Mouse (Mus musculus): ENCODE measurements around the gene Fmod.

The Fmod gene

DNA sequence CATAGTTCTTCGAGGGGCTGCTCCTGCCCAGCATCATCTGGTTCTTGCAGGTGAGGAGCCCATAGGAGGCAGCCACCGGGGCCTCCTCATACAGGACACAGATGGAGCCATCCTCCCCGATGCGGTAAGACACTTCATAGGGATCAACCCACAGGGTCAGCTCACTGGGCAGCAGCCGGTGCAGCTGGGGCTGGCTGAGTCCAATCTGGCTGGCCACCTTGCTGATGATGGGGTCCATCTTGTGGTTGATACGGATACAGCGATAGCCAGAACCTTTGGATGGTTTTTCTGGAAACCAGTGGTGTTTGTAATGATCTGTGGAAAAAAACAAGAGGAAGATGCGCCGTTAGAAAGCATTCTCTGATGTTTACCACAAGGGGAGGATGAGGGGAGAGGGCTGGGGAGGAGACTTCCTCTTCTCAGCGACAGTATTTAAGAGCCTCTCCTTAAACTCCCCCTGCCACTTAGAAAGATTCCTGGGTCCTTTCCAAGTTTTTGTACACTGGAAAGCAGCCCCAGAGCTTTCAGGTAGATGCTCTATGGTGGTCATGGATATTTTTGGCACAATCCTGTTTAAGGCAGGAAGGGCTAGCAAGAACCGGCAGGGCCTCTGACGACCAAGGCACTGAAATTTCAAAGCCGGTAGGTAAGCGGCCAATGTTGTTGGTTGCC is 40.5 kb downstream of the Fmod start:
- peak; percentile 69 for DNase-seq (ENCODE audit: low spot score)

DNA sequence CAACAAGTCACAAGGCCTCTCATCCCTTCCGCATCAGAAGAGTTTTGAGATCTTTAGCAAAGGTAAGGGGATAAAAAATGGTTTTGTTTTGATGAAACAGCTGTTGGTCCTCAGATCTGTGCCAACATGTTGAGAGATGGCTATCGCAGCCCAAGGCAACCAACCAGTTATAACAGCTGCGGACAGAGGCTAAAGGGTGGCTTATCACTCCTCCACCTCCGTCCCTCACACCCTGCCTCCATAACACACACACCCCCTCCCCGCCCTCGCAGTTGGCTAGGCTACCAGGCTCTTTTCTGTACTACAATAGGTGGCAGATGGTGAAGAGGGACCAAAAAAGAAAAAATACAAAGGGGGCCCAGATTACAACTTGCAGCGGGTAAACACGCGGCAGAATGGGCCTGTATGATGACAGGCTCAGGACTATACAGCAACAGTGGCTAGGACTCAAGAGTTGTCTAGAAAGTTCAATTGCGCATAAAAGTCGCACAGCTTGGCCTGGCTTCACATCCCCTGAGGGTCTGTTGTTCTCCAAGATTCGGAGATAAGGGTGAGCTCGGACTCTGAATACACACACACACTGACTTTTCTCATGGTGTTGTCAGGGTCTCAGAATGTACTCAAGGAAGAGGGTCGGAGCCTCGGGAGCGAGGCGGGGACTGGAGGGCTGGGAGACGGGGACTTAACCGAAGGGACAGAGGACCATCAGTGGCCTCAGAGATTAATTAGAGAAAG is 41.2 kb downstream of the Fmod start:
- no peak for DNase-seq (ENCODE audit: low spot score)

DNA sequence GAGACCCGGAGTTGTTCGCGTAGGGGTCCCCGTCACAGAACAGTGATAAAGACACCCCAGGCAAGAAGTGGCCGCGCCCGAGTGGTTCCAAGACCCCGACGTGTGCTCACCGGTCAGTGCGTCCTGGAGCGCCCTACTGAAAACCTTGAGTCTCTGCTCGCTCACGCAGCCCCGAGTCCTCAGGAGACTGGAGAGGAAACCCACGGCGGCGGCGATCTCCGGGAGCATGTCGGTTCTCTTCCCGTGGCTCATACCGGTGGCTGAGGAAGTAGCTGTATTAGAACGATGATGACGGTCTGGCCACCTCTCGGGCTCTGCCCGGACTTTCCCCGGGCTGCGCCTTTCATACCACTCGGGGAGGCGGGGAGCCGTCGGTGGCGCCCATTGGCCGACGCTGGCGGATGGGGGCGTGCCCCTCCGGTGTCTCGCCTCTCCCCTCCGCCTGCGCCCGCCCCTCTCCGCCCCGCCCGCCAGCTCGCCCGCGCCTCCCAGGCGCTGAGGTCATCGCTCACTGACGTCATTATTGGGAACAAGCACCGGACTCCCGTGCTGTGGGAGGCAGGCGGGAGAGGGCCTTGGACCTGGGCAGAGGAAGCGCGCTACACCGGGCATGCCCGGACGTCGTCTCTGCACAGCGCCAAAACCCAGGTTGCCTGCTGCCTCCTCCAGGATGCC is 41.9 kb downstream of the Fmod start, which contains the start of gene Btg2:
Gene Btg2 (minus strand): TSS at position 319 of the 675 bp plus-strand sequence.
- DNase-seq (ENCODE audit: low spot score), result peak; percentile 97

DNA sequence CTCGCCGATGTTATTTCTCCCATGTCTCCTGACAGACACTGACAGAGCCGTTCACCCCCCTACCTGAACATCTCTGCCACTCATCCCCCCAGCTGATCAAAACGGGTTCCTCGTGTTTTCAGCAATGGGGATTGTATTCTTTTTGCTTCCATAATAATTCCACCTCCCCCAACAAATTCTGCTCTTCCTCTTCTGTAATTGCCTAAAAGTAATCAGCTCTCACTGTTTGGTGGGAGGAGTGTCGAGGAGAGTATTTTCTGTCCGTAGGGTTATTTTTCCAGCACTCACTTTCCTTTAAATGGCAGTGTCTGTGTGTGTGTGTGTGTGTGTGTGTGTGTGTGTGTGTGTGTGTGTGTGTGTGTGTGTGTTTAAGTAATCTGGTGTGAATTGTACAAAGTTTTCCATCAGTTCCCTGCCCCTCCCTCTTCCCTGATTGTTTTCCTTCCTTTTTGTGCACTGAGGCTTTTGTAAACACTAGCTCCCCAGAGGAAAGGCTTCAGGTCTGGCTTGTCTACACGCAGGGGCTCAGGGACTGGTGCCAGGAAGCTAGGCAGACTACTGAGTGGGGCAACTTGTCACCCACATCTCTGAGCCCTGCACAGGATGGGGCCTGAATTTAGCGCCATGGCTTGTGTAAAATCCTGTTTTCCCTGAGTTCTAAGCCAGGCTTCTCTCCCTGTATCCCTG is 42.6 kb downstream of the Fmod start:
- DNase-seq (ENCODE audit: low spot score), result no peak

DNA sequence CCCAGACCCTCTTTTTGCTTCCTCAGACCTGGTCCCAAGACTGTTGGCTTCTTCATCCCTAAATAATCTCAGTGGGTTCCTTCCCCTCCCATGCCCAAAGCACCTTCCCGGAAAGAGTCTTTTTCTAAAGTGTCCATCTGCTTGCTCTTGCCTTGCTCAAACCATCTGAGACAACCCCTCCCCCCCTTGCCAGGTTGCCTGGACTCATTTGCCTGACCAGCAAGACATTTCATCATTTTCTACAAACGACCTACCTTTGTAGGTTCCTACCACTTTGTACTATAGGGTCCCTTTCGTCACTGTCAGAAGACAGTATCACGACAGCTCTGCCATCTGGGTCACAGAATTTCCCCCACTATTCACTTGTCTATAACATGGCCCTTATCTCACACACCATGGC is 43.4 kb downstream of the Fmod start:
- DNase-seq (ENCODE audit: low spot score), result no peak

DNA sequence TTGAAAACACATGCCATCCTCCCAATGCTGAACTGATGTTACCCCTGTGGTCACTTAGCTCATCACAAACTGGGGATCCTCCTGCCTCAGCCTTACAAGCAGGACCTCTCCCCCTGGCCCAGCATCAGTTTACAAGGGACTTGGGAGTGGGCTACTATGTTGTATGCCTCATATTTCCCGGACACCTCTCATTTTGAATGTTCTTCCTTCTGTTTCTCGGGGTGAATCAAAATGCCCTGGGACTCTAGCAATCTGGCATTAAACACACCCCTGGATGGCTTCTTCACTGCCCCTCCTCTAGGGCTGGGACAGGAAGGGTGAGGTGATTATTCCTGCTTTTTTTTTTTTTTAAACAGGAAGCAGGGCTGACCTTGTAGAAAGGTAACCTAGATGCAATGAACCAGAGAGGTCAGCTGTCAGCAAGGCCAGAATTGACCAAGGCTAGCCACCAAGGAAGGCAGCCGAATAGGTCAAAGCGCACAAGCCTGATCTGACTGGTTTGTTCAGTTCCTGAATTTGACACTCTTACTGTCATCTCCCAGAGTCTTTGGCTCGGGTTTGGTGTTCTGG is 43.9 kb downstream of the Fmod start:
- DNase-seq (ENCODE audit: low spot score), result no peak

DNA sequence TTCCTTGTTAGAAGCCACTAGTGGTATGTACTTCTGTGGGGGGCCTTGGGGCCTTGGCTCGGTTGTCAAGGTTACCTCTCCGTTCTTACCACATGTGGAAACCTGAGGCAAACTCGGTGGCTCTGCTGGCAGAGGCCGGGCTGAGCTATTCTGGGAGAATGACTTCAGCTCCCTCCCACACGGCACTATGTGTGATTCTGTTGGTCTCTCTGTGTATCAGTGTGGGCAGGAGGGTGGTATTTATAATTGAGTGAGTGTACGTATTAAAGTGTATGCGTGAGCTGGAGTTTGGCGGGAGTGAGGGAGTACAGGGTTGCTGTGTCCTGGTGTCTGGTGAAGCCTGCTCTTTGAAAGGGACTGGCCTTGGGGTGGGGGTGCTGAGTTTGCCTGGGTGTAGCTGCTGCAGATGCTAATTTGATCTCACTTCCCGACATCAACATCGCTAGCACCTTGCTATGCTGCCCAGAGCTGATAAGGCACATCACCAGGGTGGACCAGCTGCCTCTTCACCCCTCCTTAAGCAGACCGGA is 46.0 kb downstream of the Fmod start:
- DNase-seq (ENCODE audit: low spot score), result no peak

DNA sequence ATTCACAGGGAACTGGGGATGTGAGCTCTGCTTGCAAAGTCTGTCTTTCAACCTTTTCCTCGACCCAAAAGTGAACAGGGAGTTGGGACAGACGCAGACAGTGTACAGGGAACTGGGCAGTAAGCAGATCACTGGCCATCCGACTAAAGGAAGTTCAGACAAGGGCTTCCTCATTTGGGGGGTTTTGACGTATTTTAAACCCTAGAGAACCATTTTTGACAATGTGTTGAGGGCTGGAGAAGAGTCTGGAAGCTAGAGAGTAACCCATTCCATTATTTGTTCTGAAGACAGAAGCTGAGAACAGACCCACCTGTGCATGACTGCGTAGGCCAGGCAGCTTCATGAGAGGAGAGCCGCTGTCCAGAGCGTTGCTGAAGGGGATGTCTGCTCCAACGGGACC is 46.6 kb downstream of the Fmod start:
- no peak for DNase-seq (ENCODE audit: low spot score)

DNA sequence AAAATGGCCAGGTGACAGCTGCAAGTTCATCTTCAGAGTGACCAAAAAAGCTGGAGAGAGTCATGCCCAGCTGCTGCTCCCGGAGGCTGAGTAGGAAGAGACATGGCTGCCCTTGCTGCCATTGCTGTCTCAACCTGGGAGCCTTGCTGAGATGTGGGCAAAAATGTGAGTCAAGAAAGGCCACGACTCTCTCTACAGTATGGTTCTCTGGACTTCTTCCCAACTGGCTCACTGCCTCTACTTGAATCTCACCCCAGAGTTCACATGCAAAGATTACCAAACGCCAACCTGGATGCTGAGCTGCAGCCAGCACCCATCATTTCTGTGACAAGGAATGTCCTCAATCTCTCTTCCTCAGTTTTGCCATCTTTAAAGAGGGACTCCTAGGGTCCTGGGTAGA is 47.1 kb downstream of the Fmod start:
- no peak for DNase-seq (ENCODE audit: low spot score)

DNA sequence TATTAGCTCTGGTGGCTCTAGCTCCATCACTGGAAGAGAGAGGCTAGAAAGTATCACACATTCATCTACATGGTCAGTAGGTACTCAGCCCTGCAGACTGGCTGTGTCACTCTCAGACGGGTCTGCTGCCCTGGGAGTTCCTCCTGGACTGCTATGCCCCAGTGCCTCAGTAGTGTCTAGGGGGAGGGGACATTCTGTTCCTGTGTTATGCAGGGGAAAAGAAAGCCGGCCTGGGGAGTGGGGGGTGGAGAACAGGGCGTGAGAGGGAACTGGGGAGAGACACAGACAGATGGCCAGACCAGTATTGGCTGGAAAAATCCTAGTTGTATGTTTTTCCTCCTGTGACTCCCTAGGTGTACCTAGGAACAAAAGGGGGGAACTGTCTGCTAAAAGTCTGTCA is 49.0 kb downstream of the Fmod start:
- no peak for DNase-seq (ENCODE audit: low spot score)

DNA sequence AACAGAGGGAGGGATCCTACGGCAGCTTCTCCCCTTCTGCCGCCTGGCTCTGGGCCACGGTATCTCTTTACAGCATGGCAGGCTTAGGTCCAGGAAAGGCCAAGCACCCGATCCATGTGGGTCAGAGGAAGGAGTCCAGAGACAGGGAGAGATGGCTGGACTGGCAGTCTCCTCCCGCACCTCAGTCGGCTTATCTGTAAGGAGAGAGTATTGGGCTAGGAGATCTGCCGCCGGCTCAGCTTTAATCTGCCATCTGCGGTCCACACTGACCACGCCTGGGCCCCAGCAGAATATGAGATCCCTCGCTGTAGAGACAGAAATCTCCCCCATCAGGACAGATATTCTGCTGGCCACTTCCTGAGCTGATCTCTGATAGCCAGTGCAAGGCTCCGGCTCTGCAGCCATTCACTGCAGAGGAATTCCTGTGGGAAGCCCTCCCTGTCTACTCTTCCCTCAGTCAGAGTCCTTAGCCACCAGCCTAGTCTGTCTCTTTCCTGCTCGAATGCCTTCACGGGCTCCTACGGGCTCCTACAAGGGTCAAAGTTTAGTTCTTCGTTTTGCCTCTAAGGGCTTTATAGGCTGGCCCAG is 49.9 kb downstream of the Fmod start:
- DNase-seq (ENCODE audit: low spot score), result no peak

DNA sequence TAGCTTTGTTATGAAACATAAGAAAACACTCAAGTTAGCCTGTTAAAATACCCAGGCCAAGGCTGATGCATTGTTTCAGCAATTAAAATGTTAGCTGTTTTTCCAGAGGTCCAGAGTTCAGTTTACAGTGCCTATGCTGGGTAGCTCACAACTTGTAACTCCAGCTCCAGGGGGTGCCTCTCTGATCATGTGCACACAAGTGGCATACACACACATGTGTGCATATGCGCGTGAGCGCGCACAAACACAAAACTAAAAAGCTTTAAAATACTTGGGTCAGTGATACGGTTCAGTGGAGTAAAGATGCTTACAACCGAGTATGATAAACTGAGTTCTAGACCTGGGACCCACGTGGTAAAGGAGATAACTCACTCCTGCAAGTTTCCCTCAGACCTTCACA is 52.0 kb downstream of the Fmod start:
- DNase-seq (ENCODE audit: low spot score), result no peak

DNA sequence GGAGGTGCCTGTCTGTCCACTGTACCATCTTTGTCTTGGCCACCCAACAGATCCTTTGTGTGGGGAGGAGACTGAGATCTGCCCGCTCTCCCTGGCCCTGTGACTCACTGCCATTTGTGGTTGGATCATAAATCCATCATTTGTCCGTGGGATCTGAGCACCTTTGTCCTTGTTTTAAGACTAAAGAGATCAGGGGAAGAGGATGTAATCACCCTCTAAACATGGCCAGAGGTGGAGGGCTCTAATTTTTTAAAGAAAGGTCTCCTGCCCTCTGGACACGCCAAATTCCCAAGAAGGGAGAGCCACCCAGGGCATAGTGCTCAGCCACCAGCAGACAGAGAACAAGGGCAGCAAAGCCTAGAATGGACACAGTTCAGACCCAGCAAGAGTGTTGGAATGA is 54.8 kb downstream of the Fmod start:
- DNase-seq (ENCODE audit: low spot score), result no peak

DNA sequence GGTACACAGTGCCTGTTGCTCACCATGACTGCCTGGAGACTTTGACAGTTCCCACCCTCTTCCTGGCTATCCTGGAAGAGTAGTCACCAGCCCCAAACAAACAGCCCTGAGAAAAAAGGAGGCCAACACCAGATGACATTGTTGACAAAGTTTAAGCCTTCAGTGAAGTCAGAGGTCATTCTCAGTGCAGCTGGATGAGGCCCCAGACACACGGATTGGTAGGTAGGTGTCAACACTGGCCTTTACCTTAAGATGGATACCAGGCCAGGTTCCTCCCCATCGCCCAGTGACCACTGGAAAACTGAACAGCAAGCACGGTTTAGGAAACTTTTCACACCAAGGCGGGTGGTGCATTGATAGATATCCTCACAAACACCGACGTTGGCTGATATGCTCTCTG is 55.3 kb downstream of the Fmod start:
- DNase-seq (ENCODE audit: low spot score), result no peak

DNA sequence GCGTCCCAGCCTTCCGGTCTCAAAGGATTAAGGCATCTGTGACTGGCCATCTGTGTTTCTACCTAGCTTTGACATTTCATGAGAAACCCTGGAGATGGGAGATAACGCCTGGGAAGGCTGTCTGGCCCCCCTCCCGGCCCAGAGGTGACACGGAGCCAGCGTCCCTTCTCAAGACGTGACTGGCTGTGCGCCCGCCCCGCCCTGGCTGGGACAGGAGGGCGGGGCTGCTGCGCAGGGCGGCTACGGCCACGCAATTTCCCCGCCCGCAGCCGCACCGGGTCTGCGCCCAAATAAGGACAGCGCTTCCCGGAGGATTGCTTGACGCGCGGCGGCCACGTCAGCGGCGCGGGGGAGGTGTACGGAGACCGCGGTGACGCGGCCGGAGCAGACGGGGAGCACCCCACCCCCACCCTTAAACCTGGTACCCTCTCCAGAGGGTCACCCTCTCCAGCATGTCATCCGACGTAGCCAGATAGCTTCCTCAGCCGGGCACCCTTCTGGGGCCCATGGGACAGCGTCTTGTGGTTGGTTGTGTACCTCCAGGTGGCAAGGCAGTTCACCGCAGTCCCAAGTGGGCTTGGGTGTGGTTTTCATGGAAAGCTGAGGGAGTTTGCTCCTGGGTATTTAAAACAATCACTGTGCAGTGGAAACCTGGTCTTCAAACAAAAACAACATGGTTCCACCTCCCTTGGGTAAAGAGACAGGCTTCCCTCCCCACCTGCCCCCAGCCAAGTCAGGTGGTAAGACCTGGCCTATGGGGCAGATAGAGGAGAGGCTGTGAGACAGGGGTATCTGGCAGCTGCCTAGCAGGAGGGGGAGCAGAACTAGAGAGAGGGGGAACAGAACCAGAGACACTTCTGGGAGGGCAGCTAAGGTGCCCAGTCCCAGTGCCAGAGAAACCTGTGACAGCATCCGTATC is 56.1 kb downstream of the Fmod start:
- DNase-seq (ENCODE audit: low spot score), result peak; percentile 83

DNA sequence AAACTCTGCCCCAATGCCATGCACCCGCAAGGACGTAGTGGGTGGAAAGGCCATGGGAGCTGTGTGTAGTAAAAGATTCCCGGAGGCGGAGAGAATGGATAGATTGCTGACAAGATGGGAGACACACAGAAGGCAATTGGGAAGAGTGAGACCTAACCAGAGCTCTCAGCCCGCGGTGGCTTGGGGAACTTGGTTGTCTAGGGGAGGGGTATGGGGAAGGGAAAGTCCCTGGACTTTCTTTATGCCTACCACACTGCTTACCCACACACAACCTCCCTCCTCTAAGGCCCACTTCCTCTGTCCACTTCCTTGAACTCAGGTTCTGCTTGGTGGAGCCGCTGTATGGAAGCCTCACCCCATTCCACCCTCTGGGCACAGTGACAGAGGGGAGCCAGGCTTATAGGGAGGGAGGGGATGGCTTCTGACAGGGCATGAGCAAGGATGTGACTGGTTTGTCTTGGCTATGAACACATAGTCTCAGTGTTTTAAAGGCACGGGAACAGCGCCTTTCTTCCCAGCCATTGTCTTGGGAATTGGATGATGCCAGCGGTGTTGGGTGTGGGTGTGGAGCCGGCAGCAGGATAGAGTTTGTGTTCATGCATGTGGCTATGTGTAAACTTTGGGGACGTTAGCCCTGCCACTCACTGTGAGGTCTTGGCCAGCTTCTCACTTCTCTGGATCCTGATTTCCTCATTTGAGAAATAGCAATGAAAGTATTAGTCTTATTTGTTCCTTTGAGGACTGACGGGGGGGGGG is 56.9 kb downstream of the Fmod start:
- no peak for DNase-seq (ENCODE audit: low spot score)

DNA sequence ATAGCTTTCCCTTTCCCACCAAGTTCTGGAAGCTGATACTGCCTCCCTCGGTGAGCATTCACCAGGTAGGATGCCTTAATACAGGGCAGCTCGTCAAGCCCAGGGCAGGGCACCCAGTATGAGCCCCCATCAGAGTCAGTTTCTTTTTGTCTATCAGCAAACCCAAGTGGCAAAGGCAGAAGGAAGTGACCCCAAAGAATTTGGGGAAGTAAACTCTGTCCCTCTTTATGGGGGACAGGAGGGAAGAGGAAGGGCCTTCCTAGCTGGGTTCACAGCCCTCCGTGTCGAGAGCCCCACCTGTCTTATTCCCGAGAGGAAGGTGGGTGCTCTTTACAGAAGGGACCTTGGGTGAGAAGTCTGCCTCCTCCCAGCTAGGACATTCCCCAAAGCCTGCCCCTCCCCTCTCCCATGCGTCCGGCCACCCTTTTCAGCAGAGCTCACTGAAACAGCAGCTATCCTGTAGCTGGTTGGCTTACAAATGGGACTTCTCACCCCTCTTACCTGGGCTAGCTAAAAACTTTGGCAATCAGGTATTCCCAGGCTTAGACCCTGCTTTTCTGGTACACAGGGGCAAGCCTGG is 58.1 kb downstream of the Fmod start:
- DNase-seq (ENCODE audit: low spot score), result no peak

DNA sequence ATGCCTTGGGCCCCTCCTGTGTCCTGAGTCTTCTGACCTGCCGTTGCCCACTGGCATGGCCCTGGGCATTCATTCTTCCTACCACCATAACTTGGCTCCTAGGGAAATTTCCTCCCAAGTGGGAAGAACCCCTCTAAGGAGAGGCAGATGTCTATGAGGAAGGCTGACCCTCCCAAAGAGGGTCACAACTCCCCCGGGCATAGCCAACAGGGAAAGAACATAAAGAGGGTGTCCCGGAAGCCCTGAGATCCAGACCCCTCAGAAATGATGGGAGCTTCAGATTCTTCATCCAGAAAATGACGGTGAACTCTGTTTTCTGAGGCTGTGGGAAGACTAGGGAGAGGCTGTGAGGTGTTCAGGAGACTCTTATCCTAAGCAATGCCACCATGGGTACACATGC is 58.7 kb downstream of the Fmod start:
- no peak for DNase-seq (ENCODE audit: low spot score)

DNA sequence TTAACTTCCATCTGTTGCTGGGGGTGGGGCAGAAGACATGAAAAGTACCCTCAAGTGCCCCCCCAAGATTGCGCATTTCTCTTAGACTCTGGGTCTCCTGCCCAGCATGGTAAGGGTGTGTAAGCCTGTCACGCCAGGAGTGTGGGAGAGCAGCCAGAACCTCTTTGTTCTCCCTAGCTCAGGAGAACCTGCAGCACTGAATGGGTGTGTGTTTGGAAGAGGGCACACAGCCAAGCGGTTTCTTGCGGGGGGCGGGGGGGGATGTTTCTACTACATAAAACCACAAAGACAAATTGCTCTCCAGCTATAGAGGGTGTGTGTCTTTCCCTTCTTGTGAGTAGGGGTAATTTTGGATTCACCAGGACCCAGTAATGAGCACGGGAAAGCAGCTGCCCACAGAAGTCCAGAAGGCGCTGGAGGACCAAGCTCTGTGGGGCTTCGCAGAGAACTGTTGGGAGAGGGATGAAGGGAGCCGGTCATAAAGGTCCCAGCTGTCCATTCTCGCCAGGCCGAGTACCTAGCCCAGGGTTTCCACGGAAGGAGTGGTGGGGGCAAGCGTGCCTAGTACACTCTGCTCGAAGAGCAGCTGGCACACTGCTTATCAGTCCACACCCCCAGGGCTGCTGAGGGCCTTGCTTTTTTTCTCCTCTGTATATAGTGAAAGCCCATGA is 59.3 kb downstream of the Fmod start:
- peak; percentile 47 for DNase-seq (ENCODE audit: low spot score)
